Mouse (Mus musculus) gastrocnemius, adult 18-20 months (tissue): ENCODE data around the gene Asna1. TPM values are rescaled to one million over a fixed set of nuclear protein-coding genes. Genes with fewer than 3 reads are reported as not detected.
A peak's percentile ranks its signal among the peaks of the same experiment; 100 is the strongest.

Experiments
- DNase-seq: peaks from one replicate; pipeline ENCODE4 v3.0.0; 2021; ENCODE audit warnings: low spot score
- microRNA-seq: library from miRNA; unstranded; fragments of <30 nt; microRNA quantifications from one replicate; pipeline ENCODE4 v1.2.0, GENCODE M21; 2021
- total RNA-seq, 2 experiments: library from RNA; stranded (reverse); gene quantifications; 2 replicates each; pipeline ENCODE4 v1.2.3; 2021

Gene Asna1
- total RNA-seq, 2 experiments from 2014 or later: 53.6 to 58.0 TPM

DNA sequence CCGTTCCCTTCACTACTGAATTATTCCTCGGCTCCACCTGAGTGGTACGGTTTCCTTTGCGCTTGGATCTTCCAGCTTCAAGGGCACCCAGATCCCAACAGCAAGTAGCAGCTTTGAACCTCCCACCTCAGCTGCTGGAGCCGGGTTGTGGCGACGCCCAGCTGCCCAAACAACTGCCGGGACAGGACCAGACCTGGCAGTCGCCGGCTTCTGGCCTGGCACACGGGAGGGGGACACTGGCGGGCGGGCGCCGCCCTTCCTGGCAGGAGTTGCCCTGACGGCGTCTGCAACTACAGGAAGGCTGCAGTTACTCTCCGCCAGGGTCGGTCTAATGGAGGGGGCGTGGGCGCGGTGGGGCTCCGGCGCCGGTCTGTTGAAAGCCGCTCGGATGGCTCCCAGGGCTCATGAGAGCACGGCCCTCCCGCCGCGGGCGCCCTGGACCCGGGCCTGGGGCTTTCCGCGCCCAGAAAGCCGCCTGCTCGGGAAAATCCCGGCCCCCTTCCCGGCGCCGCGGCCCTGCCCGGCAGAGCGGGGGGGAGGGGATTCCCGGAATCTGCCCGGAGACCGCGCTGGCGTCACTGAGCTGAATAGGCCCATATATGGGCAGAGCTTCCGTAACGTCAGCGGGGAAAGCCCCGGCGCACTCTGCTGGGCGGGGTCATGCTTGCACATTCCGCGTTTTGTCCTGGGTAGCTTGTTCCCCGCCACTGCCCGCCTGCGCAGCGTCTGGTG is 48.9 kb downstream of the Asna1 start:
- peak; percentile 97 for DNase-seq

DNA sequence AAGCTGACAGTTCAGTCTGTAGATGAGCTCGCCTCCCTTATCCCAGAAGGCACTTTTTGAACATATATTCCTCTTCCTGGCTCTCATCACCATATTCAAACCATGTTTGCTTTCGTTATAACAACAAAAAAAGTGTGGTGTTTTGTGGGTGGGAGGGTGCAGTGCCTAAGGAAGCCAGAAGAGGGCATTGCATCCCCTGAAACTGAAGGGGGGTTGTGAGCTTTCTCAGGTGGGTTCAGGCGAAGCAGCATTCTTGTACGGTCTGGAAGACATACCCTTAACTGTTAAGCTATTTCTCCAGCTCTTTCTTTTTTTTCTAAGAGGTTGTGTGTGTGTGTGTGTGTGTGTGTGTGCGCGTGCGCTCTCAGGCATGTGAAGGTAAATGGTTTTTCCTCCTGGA is 49.6 kb downstream of the Asna1 start:
- DNase-seq: peak; percentile 70

GRCm38 (mm10) chr8:84974543-84975142 is 50.4 kb downstream of the Asna1 start:
- DNase-seq: no peak

DNA sequence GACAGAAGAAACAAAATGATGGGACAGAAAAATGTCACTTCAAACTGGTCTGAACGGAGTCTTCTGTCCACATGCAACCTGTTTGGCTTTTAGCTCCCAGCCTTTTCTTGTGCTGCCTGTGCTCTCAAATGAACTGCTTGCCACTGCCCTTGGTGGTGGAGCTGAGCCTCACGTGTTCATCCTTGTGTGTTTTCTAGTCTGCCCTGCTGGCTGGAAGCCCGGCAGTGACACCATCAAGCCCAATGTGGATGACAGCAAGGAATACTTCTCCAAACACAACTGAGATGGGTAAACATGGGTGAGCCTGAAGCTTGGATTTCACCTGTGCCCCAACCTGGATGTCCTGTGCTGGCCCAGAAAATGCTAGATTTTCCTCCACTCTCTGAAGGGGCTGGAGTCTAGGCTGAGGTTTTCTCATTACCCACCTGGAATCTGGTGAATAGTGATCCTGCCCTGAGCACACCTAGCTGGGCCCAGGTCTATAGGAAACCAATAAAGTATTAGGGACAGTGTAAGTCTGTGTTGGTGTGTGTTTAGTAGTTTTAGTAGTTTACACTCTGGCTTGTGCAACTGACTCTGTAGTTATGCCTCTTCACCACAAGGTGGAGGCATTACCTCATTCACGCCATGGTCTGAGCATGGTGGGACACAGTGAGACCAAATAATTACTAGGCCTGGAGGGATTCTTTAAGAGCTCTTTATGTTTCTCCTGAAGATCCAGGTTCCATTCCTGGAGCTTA is 51.1 kb downstream of the Asna1 start:
- peak; percentile 72 for DNase-seq

- no peak for DNase-seq
Observed at GRCm38 (mm10) chr8:84973079-84973478, 52.0 kb downstream of the Asna1 start.

DNA sequence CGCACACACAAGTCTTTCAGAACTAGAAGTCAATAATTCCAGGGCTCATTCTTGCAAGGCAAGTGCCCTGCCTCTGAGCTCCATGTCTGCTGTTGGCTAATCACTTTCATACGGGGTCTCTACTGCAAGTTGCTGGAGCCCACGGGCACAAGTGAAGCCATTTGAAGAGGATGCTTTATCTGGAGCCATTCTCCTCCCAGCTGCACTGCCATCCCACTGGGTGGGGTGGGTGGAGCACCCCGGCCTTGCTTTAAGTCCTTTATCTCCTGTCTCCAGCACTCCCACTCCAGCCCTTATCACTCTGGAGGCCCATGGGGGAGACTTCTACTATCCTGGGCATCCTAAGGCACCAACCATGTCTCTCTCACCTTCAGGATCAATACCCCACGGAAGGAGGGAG is 54.2 kb downstream of the Asna1 start:
- DNase-seq: no peak

GRCm38 (mm10) chr8:84970135-84970790 is 54.8 kb downstream of the Asna1 start:
- no peak for DNase-seq

GRCm38 (mm10) chr8:84969241-84970134 is 55.6 kb downstream of the Asna1 start, which contains the start of the genes Gm49661, Prdx2 and Rnaseh2a:
Gene Gm49661, minus strand, starts transcription at chr8:84969433.
Gene Prdx2, plus strand, starts transcription at chr8:84969587.
Gene Rnaseh2a, minus strand, starts transcription at chr8:84969767.
- DNase-seq: peak; percentile 60

DNA sequence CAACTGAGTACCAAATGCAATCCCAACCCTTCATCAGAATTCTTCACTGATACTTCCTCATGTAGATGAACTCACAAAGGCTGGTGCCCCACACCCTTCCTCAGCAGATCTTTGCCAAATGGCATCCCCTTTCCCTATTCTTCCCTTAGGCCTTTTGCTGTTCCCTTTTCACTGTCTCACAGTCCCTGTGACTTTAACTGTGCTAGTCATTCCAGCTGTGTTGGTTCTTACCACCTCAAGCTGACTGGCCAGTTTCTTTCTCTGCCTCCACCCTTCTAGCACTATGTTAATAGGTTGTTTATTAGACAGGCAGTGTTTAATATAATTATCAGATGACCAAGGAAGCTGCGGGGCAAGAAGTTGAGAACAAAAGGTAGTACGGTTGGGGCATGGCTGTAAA is 56.4 kb downstream of the Asna1 start:
- no peak for DNase-seq

Small RNAs within 50 kb of the gene (microRNA-seq; reads per million reads assigned to microRNA genes)
- gene Mir7070: not detected

Other genes with a start within 250 kb of the Asna1 start
- gene Nfix, start 224.9 kb downstream of the Asna1 start, total RNA-seq: 100 to 1,000 TPM; 481 to 528 TPM
- 10 to 100 TPM; 12.8 to 12.9 TPM for gene Dand5, start 202.5 kb downstream of the Asna1 start, total RNA-seq
- gene Gadd45gip1, start 193.8 kb downstream of the Asna1 start, total RNA-seq: 10 to 100 TPM; 22.9 to 24.2 TPM
- gene Rad23a, start 184.6 kb downstream of the Asna1 start, total RNA-seq: 100 to 1,000 TPM; 171 to 176 TPM
- 100 to 1,000 TPM; 145 to 160 TPM for gene Calr, start 178.3 kb downstream of the Asna1 start, total RNA-seq
- 10 to 100 TPM; 22.8 to 25.2 TPM for gene Farsa, start 168.3 kb downstream of the Asna1 start, total RNA-seq
- 1 to 10 TPM; 1.3 to 1.4 TPM for gene Syce2, start 153.2 kb downstream of the Asna1 start, total RNA-seq
- gene Gcdh, start 131.4 kb downstream of the Asna1 start, total RNA-seq: 10 to 100 TPM; 33.7 to 38.2 TPM
- not detected for gene Klf1, start 123.4 kb downstream of the Asna1 start, total RNA-seq
- 1 to 10 TPM; 6.1 to 6.8 TPM for gene Dnase2a, start 116.7 kb downstream of the Asna1 start, total RNA-seq
- under 1 TPM in 1 of 2 experiments, not detected in 1; 0.07 TPM for gene Mast1, start 87.9 kb downstream of the Asna1 start, total RNA-seq
- not detected for gene Rtbdn, start 78.3 kb downstream of the Asna1 start, total RNA-seq
- not detected for gene Gm49661, start 55.8 kb downstream of the Asna1 start, total RNA-seq
- 100 to 1,000 TPM; 193 to 200 TPM for gene Prdx2, start 55.7 kb downstream of the Asna1 start, total RNA-seq
- gene Rnaseh2a, start 55.5 kb downstream of the Asna1 start, total RNA-seq: 10 to 100 TPM; 21.1 to 21.7 TPM
- gene Junb, start 46.6 kb downstream of the Asna1 start, total RNA-seq: 10 to 100 TPM in 1 of 2 experiments, 1 to 10 TPM in 1; 9.4 to 12.5 TPM
- 1 to 10 TPM; 2.1 to 2.7 TPM for gene Hook2, start 34.7 kb downstream of the Asna1 start, total RNA-seq
- gene Best2, start 10.8 kb downstream of the Asna1 start, total RNA-seq: not detected
- gene Trir, start 1.5 kb upstream of the Asna1 start, total RNA-seq: 10 to 100 TPM; 70.4 to 78.8 TPM
- gene Tnpo2, start 11.6 kb upstream of the Asna1 start, total RNA-seq: 10 to 100 TPM; 27.6 to 35.4 TPM
- gene Fbxw9, start 34.8 kb upstream of the Asna1 start, total RNA-seq: 1 to 10 TPM; 1.8 TPM
- not detected for gene Gm5741, start 42.7 kb upstream of the Asna1 start, total RNA-seq
- gene Dhps, start 46.5 kb upstream of the Asna1 start, total RNA-seq: 10 to 100 TPM; 31.6 to 35.1 TPM
- gene Wdr83os, start 55.5 kb upstream of the Asna1 start, total RNA-seq: 10 to 100 TPM; 46.9 to 47.2 TPM
- gene Wdr83, start 56.0 kb upstream of the Asna1 start, total RNA-seq: 10 to 100 TPM; 12.6 to 20.8 TPM
- gene Man2b1, start 58.0 kb upstream of the Asna1 start, total RNA-seq: 1 to 10 TPM; 7.9 to 9.4 TPM
- 1 to 10 TPM; 1.0 to 1.1 TPM for gene Zfp791, start 97.8 kb upstream of the Asna1 start, total RNA-seq
- not detected for gene Cks1brt, start 126.6 kb upstream of the Asna1 start, total RNA-seq
- not detected for gene Olfr371, start 200.7 kb upstream of the Asna1 start, total RNA-seq